Mouse (Mus musculus) erythroblast, embryonic 14.5 days (primary cell): ENCODE data around the gene Zfp810. TPM values are rescaled to one million over a fixed set of nuclear protein-coding genes. Genes with fewer than 3 reads are reported as not detected.
A peak's percentile ranks its signal among the peaks of the same experiment; 100 is the strongest.

Source experiments
- H3K27me3 ChIP-seq: 2 replicates; pipeline ENCODE4 v1.6.1; 2012; ENCODE audit warnings: inconsistent platforms; ENCODE audit not compliant: control insufficient read depth
- H3K36me3 ChIP-seq: 2 replicates; pipeline ENCODE4 v1.6.1; 2012; ENCODE audit warnings: mild to moderate bottlenecking, inconsistent platforms; ENCODE audit not compliant: control insufficient read depth
- H3K4me1 ChIP-seq: 2 replicates; pipeline ENCODE4 v1.6.1; 2012; ENCODE audit warnings: inconsistent platforms; ENCODE audit not compliant: control insufficient read depth
- H3K4me3 ChIP-seq: replicated peaks from 2 replicates; pipeline ENCODE3; 2012; ENCODE audit warnings: moderate library complexity, mild to moderate bottlenecking, inconsistent platforms
- H3K9me3 ChIP-seq: 2 replicates; pipeline ENCODE4 v1.6.1; 2012; ENCODE audit warnings: low read length, inconsistent platforms, mixed read lengths; ENCODE audit not compliant: control insufficient read depth
- GATA1 ChIP-seq: IDR thresholded peaks from 2 replicates; pipeline ENCODE4 v1.6.1; 2012; ENCODE audit warnings: low read length, inconsistent platforms, mixed read lengths
- TAL1 ChIP-seq: IDR thresholded peaks from 3 replicates; pipeline ENCODE4 v1.6.1; 2012; ENCODE audit warnings: low read length, inconsistent platforms, mixed read lengths
- polyA plus RNA-seq: library from polyadenylated mRNA; stranded (reverse); fragments of >175 nt; gene quantifications from 2 replicates; pipeline ENCODE4 v1.2.3, GENCODE M21; 2012

Gene Zfp810
- polyA plus RNA-seq, 1 experiment = 0.07 TPM

DNA sequence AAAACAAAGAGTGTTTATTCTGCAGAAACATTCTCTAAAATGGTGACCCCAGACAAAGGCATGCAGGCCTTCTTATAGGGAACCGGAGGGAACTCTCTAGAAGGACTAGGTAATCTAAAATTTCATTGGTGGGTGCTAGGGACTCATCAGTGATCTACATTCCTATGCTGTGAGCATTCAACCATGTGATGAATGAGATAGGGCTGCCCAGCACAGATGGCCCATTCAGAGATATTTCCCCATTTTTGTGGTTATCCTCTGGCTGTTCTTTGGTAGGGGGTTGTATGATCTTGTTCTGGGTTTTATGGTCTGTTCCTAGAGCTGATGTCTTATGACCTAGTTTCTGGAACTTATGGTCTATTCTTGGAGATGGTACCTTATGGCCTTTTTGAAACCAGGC lies 38.6 kb downstream of the Zfp810 start:
- Histone ChIP-seq H3K27me3 (no peaks in the 10 kb centered on the region; the same call in 1 of the 2 replicates), H3K9me3 (peaks cover 45% of the 10 kb centered on the region), H3K4me1 (no peaks in the 10 kb centered on the region), H3K4me3 (no peak overlapping the region), H3K36me3 (no peaks in the 10 kb centered on the region)
- TF ChIP-seq GATA1 = no peak
- TF ChIP-seq TAL1 = no peak

DNA sequence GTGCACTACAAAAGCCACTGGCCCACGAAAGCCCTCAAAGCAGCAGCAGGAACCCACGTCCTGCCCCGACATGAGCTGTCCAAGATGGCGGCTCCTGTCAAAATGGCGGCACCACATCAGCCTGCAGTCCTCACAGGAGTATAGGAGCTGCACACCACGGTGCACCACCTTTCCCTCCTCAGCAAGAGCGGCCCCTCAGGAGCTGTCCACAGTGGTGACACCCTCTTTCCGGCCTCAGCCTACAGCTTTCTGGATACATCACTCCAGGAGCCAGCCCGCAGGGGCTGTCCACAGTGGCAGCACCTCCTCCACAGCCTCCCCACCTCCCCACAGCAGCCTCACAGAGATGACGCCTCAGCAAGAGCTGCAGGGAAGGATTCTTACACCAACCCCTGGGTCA lies 44.8 kb downstream of the Zfp810 start:
- H3K4me3 ChIP-seq = no peak overlapping the region
- no peaks in the 10 kb centered on the region for H3K27me3 ChIP-seq
- TF ChIP-seq GATA1 (no peak), TAL1 (no peak)
- peaks cover 13% of the 10 kb centered on the region for H3K4me1 ChIP-seq
- peaks cover 11% of the 10 kb centered on the region for H3K9me3 ChIP-seq
- no peaks in the 10 kb centered on the region; the same call in none of the 2 replicates for H3K36me3 ChIP-seq

DNA sequence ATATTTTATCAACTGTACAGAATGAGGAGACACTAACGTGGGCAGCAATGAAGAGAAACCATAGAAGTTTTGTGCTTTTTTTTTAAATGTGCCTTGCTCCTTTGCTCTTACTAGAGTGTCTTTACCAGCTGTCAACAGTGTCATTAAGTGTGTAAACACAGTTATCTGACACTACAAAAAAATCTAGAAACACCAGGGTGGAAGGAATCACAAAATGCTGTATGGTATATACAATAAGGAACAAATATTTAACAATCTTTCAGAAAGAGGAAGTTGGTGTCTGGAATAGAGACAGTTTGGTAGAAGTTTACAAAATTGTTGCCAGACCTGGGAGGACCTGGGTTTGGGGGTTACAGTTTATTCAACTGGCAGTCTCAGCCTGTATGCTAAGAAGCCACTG lies 45.9 kb downstream of the Zfp810 start:
- Histone ChIP-seq H3K9me3 (peaks cover 8% of the 10 kb centered on the region), H3K4me1 (peaks cover 13% of the 10 kb centered on the region), H3K36me3 (peaks cover under 1% of the 10 kb centered on the region), H3K27me3 (no peaks in the 10 kb centered on the region), H3K4me3 (no peak overlapping the region)
- TF ChIP-seq TAL1 (no peak), GATA1 (no peak)

DNA sequence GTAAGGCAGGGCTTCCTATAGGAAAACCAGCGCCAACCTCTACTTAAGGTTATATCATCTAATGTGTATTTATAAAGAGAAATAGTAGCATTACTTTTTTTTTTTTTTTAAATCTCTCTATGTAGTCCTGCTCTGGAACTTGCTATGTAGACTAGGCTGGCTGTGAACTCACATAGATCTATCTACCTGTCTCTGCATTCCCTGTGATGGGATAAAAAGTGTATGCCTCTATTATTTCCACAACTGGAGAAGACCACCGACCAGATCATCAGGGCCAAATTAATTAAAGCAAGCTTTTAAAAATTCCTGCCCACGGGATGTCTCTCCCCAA lies 47.4 kb downstream of the Zfp810 start:
- Histone ChIP-seq H3K9me3 (no peaks in the 10 kb centered on the region; the same call in 1 of the 2 replicates), H3K27me3 (no peaks in the 10 kb centered on the region), H3K4me1 (peaks cover 13% of the 10 kb centered on the region), H3K36me3 (peaks cover 12% of the 10 kb centered on the region), H3K4me3 (peak overlapping the region; percentile 75)
- no peak for TF ChIP-seq TAL1
- no peak for TF ChIP-seq GATA1

DNA sequence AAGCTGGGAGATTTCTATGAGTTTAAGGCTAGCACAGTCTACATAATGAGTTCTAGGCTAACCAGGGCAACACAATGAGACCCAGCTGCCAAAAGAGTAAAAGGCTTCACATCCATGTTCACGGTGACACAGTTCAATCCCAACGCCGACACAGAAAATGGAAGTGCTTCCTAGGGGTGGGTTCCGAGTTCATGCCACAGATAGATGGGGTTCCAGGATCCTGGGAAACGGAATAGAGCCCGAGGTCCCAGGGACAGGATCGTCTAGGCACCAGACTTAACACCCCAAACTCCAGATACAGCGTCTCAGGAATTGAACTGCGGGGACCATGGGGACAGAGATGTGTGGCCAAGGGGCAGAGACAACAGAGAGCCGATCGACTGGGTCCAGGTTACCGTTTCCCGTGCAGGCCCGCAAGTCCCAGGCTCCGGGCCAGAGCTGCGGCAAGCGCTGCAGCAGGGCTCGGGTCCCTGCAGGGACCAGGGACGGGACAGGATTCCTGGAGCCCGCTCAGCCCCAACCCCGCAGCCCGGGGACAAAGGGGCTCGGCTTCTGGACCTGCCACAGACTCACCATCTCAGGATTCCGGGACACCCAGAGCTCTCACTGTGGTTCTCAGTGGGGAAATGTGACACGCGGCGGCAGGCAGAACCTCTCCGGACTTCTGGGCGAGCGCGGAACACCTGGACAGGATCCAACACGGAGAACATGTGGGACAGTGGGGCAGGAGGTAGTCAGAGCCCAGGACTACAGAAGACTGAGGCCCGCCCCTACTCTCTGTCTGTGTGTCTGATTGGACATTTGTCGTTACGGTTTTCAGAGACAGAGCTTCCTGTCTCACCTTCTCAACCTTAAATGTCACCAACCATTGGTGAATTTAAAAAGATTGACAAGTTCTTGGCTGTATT lies 48.0 kb downstream of the Zfp810 start, which contains the start of gene Zfp599:
Zfp599 (minus strand) TSS at position 712 of the 908 bp plus-strand sequence.
- Histone ChIP-seq H3K27me3 (no peaks in the 10 kb centered on the region), H3K36me3 (peaks cover 12% of the 10 kb centered on the region)

DNA sequence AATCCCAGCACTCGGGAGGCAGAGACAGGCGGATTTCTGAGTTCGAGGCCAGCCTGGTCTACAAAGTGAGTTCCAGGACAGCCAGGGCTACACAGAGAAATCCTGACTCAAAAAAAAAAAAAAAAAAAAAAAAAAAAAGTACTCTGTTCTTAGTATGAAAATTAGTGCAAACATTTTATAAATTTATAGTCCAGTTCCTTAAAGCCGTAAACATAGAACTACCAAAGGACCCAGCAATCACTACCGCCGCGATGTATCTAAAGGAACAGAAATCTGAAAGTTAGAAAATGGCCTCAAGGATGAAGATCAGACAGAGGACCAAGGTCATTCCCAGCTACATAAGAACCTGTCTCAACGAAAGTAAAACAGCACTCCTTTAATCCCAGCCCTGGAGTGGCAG lies 48.7 kb downstream of the Zfp810 start:
- no peak for TF ChIP-seq TAL1
- no peak for TF ChIP-seq GATA1
- Histone ChIP-seq H3K36me3 (peaks cover 17% of the 10 kb centered on the region), H3K9me3 (peaks cover 3% of the 10 kb centered on the region; the same call in 1 of the 2 replicates), H3K27me3 (no peaks in the 10 kb centered on the region), H3K4me1 (peaks cover 13% of the 10 kb centered on the region), H3K4me3 (peak overlapping the region; percentile 75)

More for the DNA sequence above, 48.0 kb downstream of the Zfp810 start, which contains the start of gene Zfp599:
- H3K9me3 ChIP-seq = no peaks in the 10 kb centered on the region; the same call in 1 of the 2 replicates
- peak within 1 kb of the TSS; percentile 75 for H3K4me3 ChIP-seq
- TF ChIP-seq GATA1 (no peak), TAL1 (no peak)
- peaks cover 13% of the 10 kb centered on the region for H3K4me1 ChIP-seq

DNA sequence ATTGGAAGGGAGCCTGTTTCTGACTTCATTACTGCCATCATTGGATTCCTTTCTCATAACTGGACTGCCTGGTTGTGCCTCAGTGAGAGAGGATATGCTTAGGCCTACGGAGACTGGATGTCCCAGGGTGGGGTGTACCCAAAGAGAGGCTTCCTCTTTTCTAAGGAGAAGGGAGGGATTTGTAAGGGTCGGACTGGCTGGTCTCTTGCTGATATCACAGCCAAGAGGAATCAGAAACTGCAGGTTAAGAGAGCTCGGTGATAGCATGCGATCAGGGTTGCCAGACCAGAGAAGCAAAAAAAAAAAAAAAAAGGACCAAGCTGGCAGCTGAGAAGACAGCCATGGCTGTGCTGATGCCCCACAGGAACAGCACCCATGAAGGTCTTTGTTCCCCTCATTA lies 50.9 kb downstream of the Zfp810 start:
- Histone ChIP-seq H3K36me3 (peaks cover 36% of the 10 kb centered on the region), H3K4me1 (peaks cover 13% of the 10 kb centered on the region), H3K9me3 (peaks cover 9% of the 10 kb centered on the region), H3K4me3 (no peak overlapping the region), H3K27me3 (no peaks in the 10 kb centered on the region)
- TF ChIP-seq GATA1 (no peak), TAL1 (no peak)

DNA sequence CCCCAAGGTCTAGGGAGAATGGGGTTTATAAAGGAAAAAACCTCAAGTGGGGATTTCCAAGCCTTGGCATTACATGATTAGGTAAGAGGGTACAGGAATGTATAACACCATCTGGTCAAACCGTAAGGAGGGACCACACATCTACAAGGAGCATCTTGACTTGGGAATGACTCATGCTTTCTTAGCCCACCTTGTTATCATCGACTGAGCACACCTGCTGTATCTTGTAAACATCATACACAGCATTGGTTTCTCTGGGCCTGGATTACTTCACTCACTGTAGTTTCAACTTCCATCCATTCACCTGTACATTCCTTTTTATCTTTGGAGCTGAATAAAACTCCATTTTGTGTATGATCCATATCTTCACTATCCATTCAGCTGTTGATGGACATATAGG lies 63.2 kb downstream of the Zfp810 start:
- H3K9me3 ChIP-seq = peaks cover 23% of the 10 kb centered on the region
- TF ChIP-seq TAL1 (no peak), GATA1 (no peak)
- no peaks in the 10 kb centered on the region for H3K4me1 ChIP-seq
- H3K36me3 ChIP-seq = peaks cover 59% of the 10 kb centered on the region
- no peak overlapping the region for H3K4me3 ChIP-seq
- H3K27me3 ChIP-seq = no peaks in the 10 kb centered on the region

DNA sequence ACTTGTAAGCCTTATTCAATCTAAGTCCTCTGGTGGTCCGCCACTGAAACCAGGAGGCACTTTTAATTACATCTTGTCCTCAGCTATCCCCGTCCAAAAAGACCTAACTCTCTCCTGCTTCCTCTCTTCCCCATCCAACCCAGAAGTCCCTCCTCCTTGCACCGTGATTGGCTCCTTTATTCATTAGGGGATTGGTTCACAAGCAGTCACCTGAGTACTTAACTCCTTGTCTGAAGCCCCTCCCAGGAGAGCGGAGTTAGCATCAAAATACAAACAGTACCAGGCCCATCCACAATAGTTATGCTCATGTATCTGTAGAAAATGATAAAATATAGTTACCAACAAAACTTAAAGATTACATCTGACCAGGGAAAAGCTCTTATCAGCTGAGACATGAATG lies 67.4 kb downstream of the Zfp810 start:
- Histone ChIP-seq H3K4me3 (no peak overlapping the region), H3K4me1 (no peaks in the 10 kb centered on the region), H3K9me3 (peaks cover 16% of the 10 kb centered on the region), H3K27me3 (no peaks in the 10 kb centered on the region), H3K36me3 (peaks cover 79% of the 10 kb centered on the region)
- TF ChIP-seq TAL1 = no peak
- TF ChIP-seq GATA1 = no peak

DNA sequence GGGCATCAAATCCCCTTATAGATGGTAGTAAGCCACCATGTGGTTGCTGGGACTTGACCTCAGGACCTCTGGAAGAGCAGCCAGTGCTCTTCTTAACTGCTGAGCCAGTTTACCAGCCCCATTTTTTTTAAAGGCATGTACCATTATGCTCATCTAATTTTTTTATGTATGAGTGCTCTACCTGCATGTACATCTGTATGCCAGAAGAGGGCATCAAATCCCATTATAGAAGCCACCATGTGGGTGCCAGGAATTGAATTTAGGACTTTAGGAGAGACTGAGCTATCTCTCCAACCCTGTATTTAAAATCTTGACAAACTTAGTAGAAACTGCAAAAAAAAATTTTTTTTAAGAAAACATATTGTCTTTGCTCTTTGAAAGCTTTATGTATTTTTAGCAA lies 76.9 kb downstream of the Zfp810 start:
- Histone ChIP-seq H3K9me3 (peaks cover 6% of the 10 kb centered on the region; the same call in 1 of the 2 replicates), H3K4me3 (no peak overlapping the region), H3K27me3 (no peaks in the 10 kb centered on the region), H3K4me1 (peaks cover 11% of the 10 kb centered on the region), H3K36me3 (peaks cover 11% of the 10 kb centered on the region)
- no peak for TF ChIP-seq GATA1
- TF ChIP-seq TAL1 = no peak
